Mouse (Mus musculus) cerebellum, adult 9-10 months (tissue): ENCODE measurements around the gene Trim71.

Experiments used
- DNase-seq: peaks from one replicate; pipeline ENCODE4 v3.0.0; 2022

Trim71 gene

GRCm38 (mm10) chr9:114556276-114556855, 7.8 kb downstream of the Trim71 start:
- DNase-seq, result no peak

- DNase-seq, result no peak
Measured at GRCm38 (mm10) chr9:114554355-114554979, 9.7 kb downstream of the Trim71 start.

DNA sequence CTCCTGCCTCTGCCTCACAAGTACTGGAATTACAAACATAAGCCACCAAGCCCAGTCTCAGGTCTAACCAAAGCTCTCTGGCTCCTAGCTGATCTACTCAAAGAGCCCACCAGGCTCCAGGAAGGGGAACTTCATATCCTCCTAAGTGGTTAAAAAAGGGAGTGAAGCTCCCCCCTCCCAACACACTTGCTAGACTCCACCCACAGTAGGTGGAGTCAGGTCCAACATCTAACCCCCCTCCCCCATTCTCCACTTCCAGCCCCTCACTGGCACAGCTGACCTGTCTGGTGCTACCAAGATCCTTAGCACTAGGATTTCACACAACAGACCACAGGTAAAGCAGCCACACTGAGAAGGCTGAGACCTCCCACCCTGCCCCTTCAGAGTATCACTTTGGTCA, 10.3 kb downstream of the Trim71 start:
- no peak for DNase-seq

DNA sequence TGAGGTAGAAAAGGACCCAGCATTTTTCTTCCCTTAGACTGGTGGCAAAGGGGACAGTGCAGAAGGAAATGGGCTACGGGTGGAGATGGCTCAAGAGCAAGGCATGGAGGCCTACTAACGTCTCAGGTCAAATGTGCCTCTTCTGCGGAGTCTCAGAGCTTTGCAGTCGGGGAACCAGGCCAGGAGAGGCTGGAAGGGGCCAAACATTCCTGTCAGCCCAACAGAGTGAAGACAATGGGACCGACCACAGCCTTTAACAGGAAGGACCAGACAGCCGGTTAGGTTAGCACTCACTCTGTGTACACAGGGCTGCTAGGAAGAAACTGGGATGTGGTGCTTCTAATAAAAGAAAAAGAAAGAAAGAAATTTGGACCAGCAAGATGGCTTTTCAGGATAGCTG, 14.1 kb downstream of the Trim71 start:
- DNase-seq, result no peak

- no peak for DNase-seq
Measured at GRCm38 (mm10) chr9:114549117-114549516, 15.1 kb downstream of the Trim71 start.

GRCm38 (mm10) chr9:114548496-114548895, 15.7 kb downstream of the Trim71 start:
- no peak for DNase-seq

- DNase-seq, result no peak
Measured at GRCm38 (mm10) chr9:114547643-114548077, 16.5 kb downstream of the Trim71 start.

- no peak for DNase-seq
Measured at GRCm38 (mm10) chr9:114546765-114547164, 17.4 kb downstream of the Trim71 start.

GRCm38 (mm10) chr9:114544754-114545393, 19.3 kb downstream of the Trim71 start:
- no peak for DNase-seq

- DNase-seq, result peak; percentile 5
Measured at GRCm38 (mm10) chr9:114543882-114544753, 20.1 kb downstream of the Trim71 start.

- DNase-seq, result no peak
Measured at GRCm38 (mm10) chr9:114541279-114541741, 22.9 kb downstream of the Trim71 start.

GRCm38 (mm10) chr9:114538996-114539563, 25.1 kb downstream of the Trim71 start:
- no peak for DNase-seq

DNA sequence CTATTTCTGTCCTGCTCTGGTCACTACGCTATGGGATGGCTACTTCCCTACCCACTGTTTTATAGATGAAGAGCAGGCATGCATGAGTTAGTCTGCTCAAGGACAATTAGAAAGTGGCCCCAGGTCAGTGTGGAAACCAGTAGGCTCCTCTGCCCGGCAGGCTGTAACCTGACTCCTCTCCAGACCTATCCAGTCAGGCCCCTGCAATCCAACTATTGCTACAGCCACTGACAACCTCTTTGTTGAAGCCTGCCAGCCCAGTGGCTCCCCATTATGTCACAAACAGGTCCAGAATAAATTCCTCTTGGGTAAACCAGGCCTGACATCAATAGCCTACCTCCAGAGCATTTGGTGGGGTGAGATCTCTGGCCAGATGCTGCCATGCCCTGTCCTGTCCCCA, 27.5 kb downstream of the Trim71 start:
- DNase-seq, result no peak

- DNase-seq, result no peak
Measured at GRCm38 (mm10) chr9:114534747-114535517, 29.2 kb downstream of the Trim71 start.

- DNase-seq, result no peak
Measured at GRCm38 (mm10) chr9:114533848-114534247, 30.3 kb downstream of the Trim71 start.

DNA sequence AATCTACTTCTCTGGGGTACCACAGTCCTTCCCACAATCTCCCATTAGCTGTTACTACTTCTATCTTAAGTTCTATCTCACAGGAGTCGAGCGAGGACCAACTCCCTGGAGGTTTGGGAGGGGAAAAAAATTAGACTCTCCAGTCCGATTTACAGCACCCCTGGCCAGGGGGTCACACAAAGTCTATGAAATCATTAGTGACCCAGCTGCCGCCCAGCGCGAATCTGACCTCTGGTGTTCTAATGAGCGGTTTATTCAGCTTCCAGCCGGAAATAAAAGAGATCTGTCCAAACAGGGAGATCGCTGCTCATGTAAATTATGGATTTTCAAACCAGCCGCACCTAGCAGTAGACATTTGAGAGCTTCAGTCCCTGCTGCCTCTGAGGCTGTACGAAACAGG, 32.9 kb downstream of the Trim71 start:
- no peak for DNase-seq

GRCm38 (mm10) chr9:114528680-114529048, 35.5 kb downstream of the Trim71 start:
- DNase-seq, result no peak

GRCm38 (mm10) chr9:114527992-114528679, 36.0 kb downstream of the Trim71 start:
- no peak for DNase-seq

DNA sequence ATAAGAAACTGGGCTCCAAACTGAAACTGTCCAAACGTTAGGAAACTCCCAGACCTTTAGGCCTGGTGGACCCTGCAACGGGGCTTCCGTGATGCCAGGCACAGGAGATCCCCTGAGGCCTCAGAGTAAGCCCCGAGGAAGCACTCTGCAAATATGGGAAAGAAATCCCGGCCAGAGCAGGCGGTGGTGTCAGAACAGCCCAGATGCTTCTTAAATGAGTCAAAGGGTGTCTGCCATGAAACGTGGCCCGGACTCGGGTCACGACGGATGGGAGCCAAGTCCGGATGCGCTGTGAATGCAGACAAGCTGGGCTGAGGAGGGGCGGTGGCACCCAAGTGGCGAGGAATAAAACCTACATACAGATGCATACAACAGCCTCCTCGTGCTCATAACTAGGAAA, 37.1 kb downstream of the Trim71 start:
- no peak for DNase-seq

DNA sequence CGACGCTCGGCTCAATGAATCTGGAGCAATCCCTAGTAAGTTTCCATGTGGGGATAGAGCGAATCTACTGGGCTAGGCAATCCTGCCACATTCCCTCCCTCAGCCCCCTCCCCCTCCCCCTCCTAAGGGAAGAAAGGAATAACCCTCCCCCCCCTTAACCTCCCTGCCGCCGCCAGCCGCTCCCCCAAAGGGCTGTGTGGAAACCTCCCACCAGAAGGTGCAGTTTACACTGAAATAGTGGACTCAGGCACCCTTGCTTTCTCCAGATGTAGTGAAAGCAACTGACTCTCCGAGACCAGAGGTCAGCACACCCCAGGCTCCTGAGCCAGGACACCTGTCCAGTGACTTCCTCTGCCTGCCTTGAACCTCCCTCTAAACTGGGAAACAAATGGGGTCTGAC, 37.6 kb downstream of the Trim71 start:
- DNase-seq, result no peak

DNA sequence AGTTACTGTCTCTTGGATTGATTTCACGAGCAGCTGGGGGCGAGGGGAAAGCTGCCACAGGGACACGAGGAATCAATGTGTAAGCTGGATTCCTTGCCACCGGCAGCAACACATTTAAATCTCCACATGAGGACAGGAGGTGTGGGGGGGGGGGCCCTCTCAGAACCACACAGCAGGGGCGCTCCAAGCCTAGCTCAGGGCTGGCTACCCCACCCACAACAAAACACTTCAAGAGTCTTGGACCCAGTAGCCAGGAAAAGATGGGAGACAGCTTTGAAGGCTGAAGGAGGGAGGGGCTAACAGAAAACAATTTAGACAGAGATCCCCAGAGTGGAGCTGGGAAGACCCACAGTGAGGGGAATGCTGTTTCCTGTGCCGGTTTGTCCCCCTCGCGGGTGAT, 38.3 kb downstream of the Trim71 start:
- DNase-seq, result no peak
